Mouse (Mus musculus) limb, embryonic 12.5 days (tissue): ENCODE data around the gene Hist1h2ai. TPM values are rescaled to one million over a fixed set of nuclear protein-coding genes. Genes with fewer than 3 reads are reported as not detected.
A peak's percentile ranks its signal among the peaks of the same experiment; 100 is the strongest.
"Not testable (repeated sequence)": the region's sequence is repeated elsewhere in the genome, so short reads cannot be mapped to it uniquely, and the experiment has no call there.

Experiments used
- ATAC-seq: fragments of 200-750 bp; cut with Nextera tagmentation; 2 replicates; pipeline ENCODE4 v1.8.0; 2017; ENCODE audit warnings: low read depth, moderate TSS enrichment; ENCODE audit not compliant: insufficient number of reproducible peaks, insufficient read depth, low FRiP score, low TSS enrichment
- H3K27ac ChIP-seq: fragments of 300-500 bp; sonication (generic); 2 replicates; pipeline ENCODE4 v1.5.1; 2016; ENCODE audit warnings: mild to moderate bottlenecking, moderate library complexity
- H3K27me3 ChIP-seq: fragments of 300-500 bp; sonication (generic); 2 replicates; pipeline ENCODE4 v1.6.1; 2016; ENCODE audit warnings: mild to moderate bottlenecking, moderate library complexity
- H3K36me3 ChIP-seq: fragments of 300-500 bp; sonication (generic); 2 replicates; pipeline ENCODE4 v1.6.1; 2016; ENCODE audit warnings: mild to moderate bottlenecking, moderate library complexity
- H3K4me1 ChIP-seq: fragments of 300-500 bp; sonication (generic); replicated peaks from 2 replicates; pipeline ENCODE4 v1.6.1; 2016
- H3K4me2 ChIP-seq: fragments of 300-500 bp; sonication (generic); 2 replicates; pipeline ENCODE4 v1.6.1; 2016; ENCODE audit warnings: mild to moderate bottlenecking, moderate library complexity
- H3K4me3 ChIP-seq: fragments of 300-500 bp; sonication (generic); replicated peaks from 2 replicates; pipeline ENCODE4 v1.5.1; 2016; ENCODE audit warnings: mild to moderate bottlenecking
- H3K9ac ChIP-seq: fragments of 300-500 bp; sonication (generic); replicated peaks from 2 replicates; pipeline ENCODE4 v1.6.1; 2016; ENCODE audit warnings: mild to moderate bottlenecking, moderate library complexity
- H3K9me3 ChIP-seq: fragments of 300-500 bp; sonication (generic); 2 replicates; pipeline ENCODE4 v1.6.1; 2016; ENCODE audit warnings: mild to moderate bottlenecking, moderate library complexity
- WGBS: fragments of 180-500 bp; shearing (Covaris S2); methylation state at CpG from one replicate; pipeline ENCODE4 v1.1.7; 2016; 5-methylcytosine and 5-hydroxymethylcytosine counted together
- polyA plus RNA-seq: library from polyadenylated mRNA; unstranded; fragments of >200 nt; fragmentation: Nextera tagmentation; extraction: Ambion mirVana; gene quantifications from 2 replicates; pipeline ENCODE4 v1.2.1, GENCODE M21; 2016

Hist1h2ai gene
- polyA plus RNA-seq, 1 experiment from 2014 or later = 55.1 TPM

- peaks cover 10% of the 10 kb centered on the region for H3K4me1 ChIP-seq
- peak overlapping the region; percentile 99 for H3K27ac ChIP-seq
- peak overlapping the region; percentile 64 for H3K4me2 ChIP-seq
- H3K9ac ChIP-seq = peak overlapping the region; percentile 70
- H3K9me3 ChIP-seq = no peaks in the 10 kb centered on the region
- no peaks in the 10 kb centered on the region for H3K36me3 ChIP-seq
- ATAC-seq = peak; percentile 82
- under 1% methylated on average over 21 of the region's 21 CpGs for WGBS
- H3K27me3 ChIP-seq = no peaks in the 10 kb centered on the region
- H3K4me3 ChIP-seq = peak overlapping the region; percentile 52
Measured at GRCm38 (mm10) chr13:21734010-21734905, 18.0 kb downstream of the Hist1h2ai start.

DNA sequence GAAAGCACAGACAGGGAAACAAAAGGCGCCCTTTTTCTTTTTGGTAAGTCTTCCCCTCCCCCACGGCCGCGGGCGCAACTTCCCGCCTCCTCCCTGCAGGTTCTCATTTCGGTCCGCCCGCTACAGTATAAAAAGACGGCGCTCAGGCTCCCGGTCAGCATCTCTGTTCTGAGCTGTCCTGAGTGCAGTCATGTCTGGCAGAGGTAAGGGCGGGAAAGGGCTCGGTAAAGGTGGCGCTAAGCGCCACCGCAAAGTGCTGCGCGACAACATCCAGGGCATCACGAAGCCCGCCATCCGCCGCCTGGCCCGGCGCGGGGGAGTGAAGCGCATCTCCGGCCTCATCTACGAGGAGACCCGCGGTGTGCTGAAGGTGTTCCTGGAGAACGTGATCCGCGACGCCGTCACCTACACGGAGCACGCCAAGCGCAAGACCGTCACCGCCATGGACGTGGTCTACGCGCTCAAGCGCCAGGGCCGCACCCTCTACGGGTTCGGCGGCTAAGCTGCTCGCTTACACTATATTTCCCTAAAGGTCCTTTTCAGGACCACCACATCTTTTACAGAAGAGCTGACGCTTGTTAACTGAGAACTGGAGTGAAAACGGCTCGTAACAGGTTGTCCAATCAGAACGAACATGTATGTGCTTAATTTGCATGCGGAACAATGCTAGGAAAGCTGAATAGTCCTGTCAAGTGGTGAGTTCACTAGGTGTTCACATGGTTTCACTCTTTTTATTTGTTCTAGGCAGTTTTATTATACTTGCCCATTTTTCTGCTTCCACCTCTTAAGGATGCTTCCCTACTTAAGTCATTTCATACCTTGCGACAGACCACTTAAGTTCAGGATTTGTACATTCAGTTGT, 18.9 kb downstream of the Hist1h2ai start, which contains the start of gene Hist1h4j:
Hist1h4j (plus strand) TSS at position 159 of the 862 bp plus-strand sequence.
- H3K4me2 ChIP-seq = peak within 1 kb of the TSS; percentile 64
- H3K9me3 ChIP-seq, H3K27me3 ChIP-seq, H3K36me3 ChIP-seq: not testable (repeated sequence)
- peak; percentile 93 for ATAC-seq
- peak within 1 kb of the TSS; percentile 52 for H3K4me3 ChIP-seq
- H3K27ac ChIP-seq = peak within 1 kb of the TSS; percentile 99
- under 1% methylated on average over 47 of the region's 56 CpGs for WGBS
- peak within 1 kb of the TSS; percentile 70 for H3K9ac ChIP-seq
- H3K4me1 ChIP-seq = peaks cover 10% of the 10 kb centered on the region

- H3K4me3 ChIP-seq = no peak overlapping the region
- H3K27ac ChIP-seq = no peak overlapping the region
- no peaks in the 10 kb centered on the region for H3K27me3 ChIP-seq
- no peak overlapping the region for H3K9ac ChIP-seq
- H3K36me3 ChIP-seq = no peaks in the 10 kb centered on the region
- no peak for ATAC-seq
- peaks cover 15% of the 10 kb centered on the region; the same call in 1 of the 2 replicates for H3K4me1 ChIP-seq
- WGBS = 91% methylated on average over 1 of the region's 1 CpGs
- no peaks in the 10 kb centered on the region for H3K9me3 ChIP-seq
- H3K4me2 ChIP-seq = no peak overlapping the region
Measured at GRCm38 (mm10) chr13:21745006-21745405, 28.8 kb downstream of the Hist1h2ai start.

DNA sequence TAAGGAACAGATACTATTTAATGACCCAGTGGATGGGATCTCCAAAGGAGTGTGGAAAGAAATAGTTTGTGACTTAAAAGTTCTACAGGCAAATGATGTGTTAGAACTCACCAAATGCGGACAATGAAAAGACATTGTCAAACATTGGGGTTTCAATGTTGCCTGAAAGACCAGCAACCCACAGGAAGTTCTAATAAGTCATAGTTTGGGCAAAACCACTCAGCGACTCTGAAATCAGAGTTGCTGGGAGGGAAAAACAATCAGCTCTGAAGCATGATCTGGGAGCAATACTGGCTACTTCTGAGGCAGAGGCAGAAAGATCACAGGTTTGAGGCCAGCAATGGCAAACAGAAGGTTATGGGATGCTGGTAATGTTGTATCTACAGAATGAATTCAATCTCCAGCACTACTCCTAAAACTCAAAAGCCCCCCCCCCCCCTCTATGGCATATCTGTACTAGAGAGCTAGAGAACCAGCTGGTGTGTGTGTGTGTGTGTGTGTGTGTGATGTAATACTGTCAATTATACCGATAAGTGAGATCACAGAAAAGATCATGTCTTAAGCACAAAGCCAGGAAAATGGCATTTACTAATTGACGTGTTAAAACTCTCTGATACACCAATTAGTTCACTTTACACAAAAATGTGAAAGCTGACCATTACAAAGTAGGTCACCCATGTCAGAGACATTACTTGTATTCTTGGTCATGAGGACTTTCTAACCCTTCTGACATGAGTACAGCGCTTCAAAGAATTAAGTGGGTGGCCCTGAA, 33.4 kb downstream of the Hist1h2ai start:
- Histone ChIP-seq H3K9ac (peak overlapping the region; percentile 72), H3K27me3 (no peaks in the 10 kb centered on the region), H3K4me2 (peak overlapping the region; percentile 90), H3K4me1 (peaks cover 28% of the 10 kb centered on the region), H3K9me3 (no peaks in the 10 kb centered on the region), H3K4me3 (peak overlapping the region; percentile 57), H3K36me3 (no peaks in the 10 kb centered on the region), H3K27ac (peak overlapping the region; percentile 99)
- WGBS = 5% methylated on average over 5 of the region's 5 CpGs
- no peak for ATAC-seq

DNA sequence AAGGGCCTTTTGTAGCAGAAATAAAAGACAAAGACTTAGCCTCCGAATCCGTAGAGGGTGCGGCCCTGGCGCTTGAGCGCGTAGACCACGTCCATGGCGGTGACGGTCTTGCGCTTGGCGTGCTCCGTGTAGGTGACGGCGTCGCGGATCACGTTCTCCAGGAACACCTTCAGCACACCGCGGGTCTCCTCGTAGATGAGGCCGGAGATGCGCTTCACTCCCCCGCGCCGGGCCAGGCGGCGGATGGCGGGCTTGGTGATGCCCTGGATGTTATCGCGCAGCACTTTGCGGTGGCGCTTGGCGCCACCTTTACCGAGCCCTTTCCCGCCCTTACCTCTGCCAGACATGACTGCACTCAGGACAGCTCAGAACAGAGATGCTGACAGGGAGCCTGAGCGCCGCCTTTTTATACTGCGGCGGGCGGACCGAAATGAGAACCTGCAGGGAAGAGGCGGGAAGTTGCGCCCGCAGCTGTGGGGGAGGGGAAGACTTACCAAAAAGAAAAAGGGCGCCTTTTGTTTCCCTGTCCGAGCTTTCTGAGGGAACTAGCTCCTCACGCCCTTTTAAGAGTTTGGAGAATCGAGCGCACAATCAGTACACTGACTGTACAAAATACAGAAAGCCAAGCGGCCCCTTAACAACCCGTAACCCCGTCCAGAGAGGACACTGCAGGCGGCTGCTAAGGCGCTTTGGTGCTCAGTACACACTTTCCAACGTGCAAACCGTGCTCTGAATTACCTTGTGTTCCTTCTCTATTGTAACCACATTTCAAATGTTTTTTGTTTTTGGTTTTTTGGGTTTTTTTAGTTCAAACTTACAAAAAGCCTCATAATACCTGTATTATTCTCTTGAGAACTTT, 34.2 kb downstream of the Hist1h2ai start, which contains the start of gene Hist1h4k:
Hist1h4k (minus strand) TSS at position 347 of the 859 bp plus-strand sequence.
- peak within 1 kb of the TSS; percentile 90 for H3K4me2 ChIP-seq
- H3K27me3 ChIP-seq, H3K36me3 ChIP-seq, H3K9me3 ChIP-seq: not testable (repeated sequence)
- H3K9ac ChIP-seq = peak within 1 kb of the TSS; percentile 72
- peak; percentile 88 for ATAC-seq
- H3K27ac ChIP-seq = peak within 1 kb of the TSS; percentile 99
- under 1% methylated on average over 48 of the region's 56 CpGs for WGBS
- peaks cover 31% of the 10 kb centered on the region for H3K4me1 ChIP-seq
- peak within 1 kb of the TSS; percentile 57 for H3K4me3 ChIP-seq

- no peak for ATAC-seq
- Histone ChIP-seq H3K4me1 (peaks cover 31% of the 10 kb centered on the region), H3K9ac (no peak overlapping the region), H3K4me2 (0 out of 2 replicates have a peak overlapping the region, but pooled peaks have one; percentile 73), H3K9me3 (no peaks in the 10 kb centered on the region), H3K36me3 (no peaks in the 10 kb centered on the region), H3K27ac (peak overlapping the region; percentile 95), H3K4me3 (no peak overlapping the region), H3K27me3 (no peaks in the 10 kb centered on the region)
Measured at GRCm38 (mm10) chr13:21751417-21751816, 35.2 kb downstream of the Hist1h2ai start.

GRCm38 (mm10) chr13:21751827-21752226, 35.6 kb downstream of the Hist1h2ai start:
- H3K27ac ChIP-seq = peak overlapping the region; percentile 95
- H3K27me3 ChIP-seq = no peaks in the 10 kb centered on the region
- H3K4me1 ChIP-seq = peaks cover 31% of the 10 kb centered on the region
- H3K4me3 ChIP-seq = no peak overlapping the region
- no peak overlapping the region for H3K9ac ChIP-seq
- H3K9me3 ChIP-seq = no peaks in the 10 kb centered on the region
- no peak for ATAC-seq
- WGBS = 81% methylated on average over 3 of the region's 3 CpGs
- peak overlapping the region; percentile 73; the same call in 1 of the 2 replicates for H3K4me2 ChIP-seq
- no peaks in the 10 kb centered on the region for H3K36me3 ChIP-seq

DNA sequence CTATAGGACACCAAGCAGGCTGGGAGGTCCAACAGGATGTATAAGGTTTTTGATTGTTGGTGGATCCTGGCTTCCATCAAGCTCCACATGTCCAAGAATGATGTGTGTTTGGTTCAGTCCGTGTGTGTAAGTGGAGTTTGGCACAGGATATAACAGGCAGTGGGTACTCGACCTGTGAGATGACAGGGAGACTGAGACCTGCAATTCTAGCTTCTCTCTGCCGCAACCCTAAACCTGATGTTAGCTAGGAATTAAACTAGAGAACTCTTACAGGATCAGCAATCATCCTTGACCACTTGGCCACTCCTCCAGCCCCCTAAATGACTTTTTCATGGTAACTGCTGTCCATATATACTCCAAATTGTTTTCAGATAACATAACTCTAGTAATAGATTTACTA, 36.1 kb downstream of the Hist1h2ai start:
- Histone ChIP-seq H3K4me1 (peaks cover 29% of the 10 kb centered on the region), H3K4me2 (peak overlapping the region; percentile 73), H3K9me3 (no peaks in the 10 kb centered on the region), H3K27ac (peak overlapping the region; percentile 95), H3K27me3 (no peaks in the 10 kb centered on the region), H3K4me3 (peak overlapping the region; percentile 47; the same call in 1 of the 2 replicates), H3K9ac (peak overlapping the region; percentile 35; the same call in 1 of the 2 replicates), H3K36me3 (no peaks in the 10 kb centered on the region)
- WGBS = 43% methylated on average over 3 of the region's 3 CpGs
- ATAC-seq = no peak

- Histone ChIP-seq H3K9me3 (no peaks in the 10 kb centered on the region), H3K4me1 (peaks cover 27% of the 10 kb centered on the region), H3K36me3 (no peaks in the 10 kb centered on the region), H3K4me2 (peak overlapping the region; percentile 73), H3K4me3 (peak overlapping the region; percentile 47), H3K27me3 (no peaks in the 10 kb centered on the region), H3K9ac (peak overlapping the region; percentile 68), H3K27ac (peak overlapping the region; percentile 95)
- WGBS = 2% methylated on average over 10 of the region's 10 CpGs
- ATAC-seq = no peak
Measured at GRCm38 (mm10) chr13:21753051-21753523, 36.9 kb downstream of the Hist1h2ai start.
